Mouse (Mus musculus): ENCODE measurements around the gene Usp16.

GRCm38 (mm10) chr16:87501304-87502078 is 47.0 kb downstream of the Usp16 start:
- TF ChIP-seq POLR2A (IDR thresholded peaks at IDR 0.05; ENCODE audit: borderline replicate concordance, control insufficient read depth, low read depth, low read length), result no peak
- TF ChIP-seq CTCF (IDR thresholded peaks at IDR 0.05; ENCODE audit: control insufficient read depth, insufficient read depth, low read length), result no peak

All from bone marrow, adult 2 months (tissue).